Mouse (Mus musculus): Measurements from ENCODE around the gene Vps37c.

DNA sequence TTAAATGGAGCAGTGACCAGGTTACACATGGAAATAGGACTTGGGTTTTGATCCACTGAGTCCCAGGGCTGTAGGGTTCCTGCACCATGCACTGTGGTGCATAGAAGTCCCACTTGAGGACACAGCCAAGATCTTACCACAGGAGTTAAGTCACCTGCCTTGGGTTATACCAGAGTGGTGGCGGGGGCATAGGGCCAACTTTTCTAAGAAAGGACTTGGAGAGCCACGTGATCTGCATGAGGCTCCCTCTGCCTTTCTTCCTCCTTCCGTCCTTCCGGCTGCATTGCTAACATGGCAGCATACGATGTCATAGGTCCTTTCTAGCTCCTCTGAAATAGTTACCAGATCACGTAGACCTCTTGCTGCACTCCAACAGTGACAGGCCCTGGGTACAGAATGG lies 26.9 kb downstream of the Vps37c start:
- TF ChIP-seq CTCF (IDR thresholded peaks at IDR 0.05) = no peak
- TF ChIP-seq EP300 (IDR thresholded peaks at IDR 0.05) = no peak
